Mouse (Mus musculus) midbrain, embryonic 12.5 days (tissue): ENCODE results near the gene Plch2. TPM values are rescaled to one million over a fixed set of nuclear protein-coding genes. Genes with fewer than 3 reads are reported as not detected.
A peak's percentile ranks its signal among the peaks of the same experiment; 100 is the strongest.

Experiments used
- ATAC-seq: fragments of 200-750 bp; cut with Nextera tagmentation; 2 replicates; pipeline ENCODE4 v1.8.0; 2017; ENCODE audit warnings: low read depth, moderate TSS enrichment, moderate library complexity; ENCODE audit not compliant: low FRiP score
- H3K27ac ChIP-seq: fragments of 300-500 bp; sonication (generic); replicated peaks from 2 replicates; pipeline ENCODE4 v1.5.1; 2016; ENCODE audit warnings: mild to moderate bottlenecking
- H3K27me3 ChIP-seq: fragments of 300-500 bp; sonication (generic); 2 replicates; pipeline ENCODE4 v1.6.1; 2016; ENCODE audit warnings: mild to moderate bottlenecking
- H3K36me3 ChIP-seq: fragments of 300-500 bp; sonication (generic); 2 replicates; pipeline ENCODE4 v1.6.1; 2016
- H3K4me1 ChIP-seq: fragments of 300-500 bp; sonication (generic); 2 replicates; pipeline ENCODE4 v1.6.1; 2016
- H3K4me2 ChIP-seq: fragments of 300-500 bp; sonication (generic); replicated peaks from 2 replicates; pipeline ENCODE4 v1.6.1; 2016; ENCODE audit warnings: mild to moderate bottlenecking, moderate library complexity
- H3K4me3 ChIP-seq: fragments of 300-500 bp; sonication (generic); 2 replicates; pipeline ENCODE4 v1.5.1; 2016; ENCODE audit warnings: mild to moderate bottlenecking
- H3K9ac ChIP-seq: fragments of 300-500 bp; sonication (generic); replicated peaks from 2 replicates; pipeline ENCODE4 v1.6.1; 2016; ENCODE audit warnings: mild to moderate bottlenecking, moderate library complexity
- H3K9me3 ChIP-seq: fragments of 300-500 bp; sonication (generic); 2 replicates; pipeline ENCODE4 v1.6.1; 2016; ENCODE audit warnings: mild to moderate bottlenecking
- WGBS: fragments of 180-500 bp; shearing (Covaris S2); methylation state at CpG from one replicate; pipeline ENCODE4 v1.1.7; 2016; 5-methylcytosine and 5-hydroxymethylcytosine counted together
- polyA plus RNA-seq: library from polyadenylated mRNA; unstranded; fragments of >200 nt; fragmentation: Nextera tagmentation; extraction: Ambion mirVana; gene quantifications from 2 replicates; pipeline ENCODE4 v1.2.1, GENCODE M21; 2016

Plch2 gene
- polyA plus RNA-seq, 1 experiment from 2014 or later: 3.6 TPM

DNA sequence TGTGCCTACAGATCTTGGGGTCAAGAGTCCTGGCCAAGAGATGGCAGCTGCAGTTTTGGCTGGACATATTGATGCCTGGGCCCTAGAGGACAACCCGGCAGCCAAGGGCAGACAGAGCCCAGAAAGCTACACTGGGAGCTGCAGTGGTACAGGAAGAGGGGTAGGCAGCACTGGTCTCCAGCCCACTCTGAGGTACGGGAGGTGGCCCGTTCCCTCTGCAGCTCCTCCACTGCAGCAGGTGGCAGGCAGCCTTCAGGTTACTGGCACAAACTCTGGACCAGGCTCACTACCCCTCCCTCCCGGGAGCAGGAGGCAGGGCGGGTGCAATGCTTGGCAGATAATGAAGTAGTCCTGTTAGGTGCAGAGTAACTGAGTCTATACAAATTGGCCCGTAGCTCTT, 15.9 kb downstream of the Plch2 start:
- 50% methylated on average over 6 of the region's 6 CpGs for WGBS
- Histone ChIP-seq H3K4me2 (no peak overlapping the region), H3K9me3 (no peaks in the 10 kb centered on the region), H3K27ac (peak overlapping the region; percentile 50), H3K27me3 (peaks cover 63% of the 10 kb centered on the region), H3K4me3 (no peak overlapping the region), H3K36me3 (no peaks in the 10 kb centered on the region), H3K4me1 (peaks cover 29% of the 10 kb centered on the region), H3K9ac (peak overlapping the region; percentile 37; the same call in 1 of the 2 replicates)
- ATAC-seq: no peak

DNA sequence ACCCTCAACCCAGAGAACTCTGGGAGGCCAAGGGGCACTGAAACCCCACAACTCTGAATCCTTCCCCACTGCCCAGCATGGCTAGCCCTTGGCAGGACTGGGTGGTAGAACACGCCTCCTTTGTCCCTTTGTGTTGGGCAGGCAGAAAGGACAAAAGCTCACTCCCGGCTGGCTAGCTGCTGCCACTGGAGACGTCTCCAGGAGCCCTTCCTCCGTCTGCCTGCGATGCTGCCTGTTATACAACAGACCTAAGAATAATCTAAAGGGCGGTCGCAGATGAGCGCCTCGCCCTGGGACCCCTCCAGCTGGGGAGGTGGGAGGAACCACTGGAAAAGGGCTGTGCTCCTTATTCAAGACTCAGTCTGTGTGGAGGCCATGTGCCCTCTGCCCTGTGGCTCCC, 16.4 kb downstream of the Plch2 start:
- Histone ChIP-seq H3K4me1 (peaks cover 29% of the 10 kb centered on the region), H3K9ac (peak overlapping the region; percentile 37; the same call in 1 of the 2 replicates), H3K27ac (peak overlapping the region; percentile 50), H3K9me3 (no peaks in the 10 kb centered on the region), H3K27me3 (peaks cover 59% of the 10 kb centered on the region), H3K4me2 (0 out of 2 replicates have a peak overlapping the region, but pooled peaks have one; percentile 10), H3K36me3 (no peaks in the 10 kb centered on the region), H3K4me3 (no peak overlapping the region)
- ATAC-seq: peak; percentile 27; the same call in 1 of the 2 replicates
- WGBS: 10% methylated on average over 9 of the region's 9 CpGs

- peaks cover 33% of the 10 kb centered on the region for H3K4me1 ChIP-seq
- WGBS: 59% methylated on average over 13 of the region's 13 CpGs
- H3K27me3 ChIP-seq: peaks cover 54% of the 10 kb centered on the region
- no peak overlapping the region for H3K9ac ChIP-seq
- no peaks in the 10 kb centered on the region for H3K9me3 ChIP-seq
- ATAC-seq: no peak
- H3K4me2 ChIP-seq: no peak overlapping the region
- no peak overlapping the region for H3K4me3 ChIP-seq
- no peak overlapping the region for H3K27ac ChIP-seq
- no peaks in the 10 kb centered on the region for H3K36me3 ChIP-seq
These were observed 21.8 kb downstream of the Plch2 start for GRCm38 (mm10) chr4:155034787-155035186.

DNA sequence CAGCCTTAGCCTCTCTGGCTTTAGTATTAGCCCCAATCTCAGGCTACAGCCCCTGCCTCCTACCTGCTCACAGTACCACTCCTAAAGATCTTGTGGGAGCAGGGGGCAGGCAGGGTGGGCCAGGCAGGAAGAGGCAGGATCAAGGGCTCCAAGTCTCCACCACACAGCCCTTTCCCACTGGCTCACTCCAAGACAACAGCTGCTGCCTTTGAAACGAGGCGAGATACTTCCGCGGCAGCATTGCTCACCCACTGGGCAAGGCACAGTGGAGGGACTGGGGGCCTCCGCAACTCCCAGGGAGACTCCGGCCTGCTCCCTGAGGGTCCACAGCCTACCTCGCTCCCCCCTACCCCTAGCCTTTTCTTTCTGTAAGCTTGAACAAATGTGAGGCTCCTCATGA, 22.4 kb downstream of the Plch2 start:
- Histone ChIP-seq H3K9me3 (no peaks in the 10 kb centered on the region), H3K4me3 (no peak overlapping the region), H3K27me3 (peaks cover 60% of the 10 kb centered on the region), H3K36me3 (no peaks in the 10 kb centered on the region), H3K27ac (no peak overlapping the region), H3K4me2 (no peak overlapping the region), H3K9ac (0 out of 2 replicates have a peak overlapping the region, but pooled peaks have one; percentile 4), H3K4me1 (peaks cover 30% of the 10 kb centered on the region)
- WGBS: 27% methylated on average over 7 of the region's 7 CpGs
- no peak for ATAC-seq

DNA sequence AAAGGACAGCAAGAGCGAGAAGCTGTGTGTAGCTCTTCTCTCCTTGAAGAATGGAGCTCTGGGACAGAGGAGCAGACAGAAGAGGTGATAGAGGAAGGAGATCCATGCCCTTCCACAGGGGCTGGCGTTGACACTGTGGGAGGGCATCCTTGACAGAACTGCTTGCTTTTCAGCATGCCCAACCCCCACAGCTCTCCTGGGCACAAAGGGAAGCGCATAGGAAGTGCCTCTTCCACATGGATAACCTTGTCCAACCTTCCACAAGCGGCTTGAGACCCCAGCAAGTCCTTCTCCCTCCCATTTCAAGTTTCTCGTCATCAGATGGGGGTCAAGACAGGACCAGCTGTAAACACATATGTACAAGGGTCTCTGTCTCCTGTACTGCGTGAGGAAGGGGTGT, 23.5 kb downstream of the Plch2 start:
- Histone ChIP-seq H3K9ac (no peak overlapping the region), H3K27me3 (peaks cover 63% of the 10 kb centered on the region), H3K4me1 (peaks cover 33% of the 10 kb centered on the region), H3K36me3 (no peaks in the 10 kb centered on the region), H3K9me3 (no peaks in the 10 kb centered on the region), H3K27ac (no peak overlapping the region), H3K4me3 (no peak overlapping the region), H3K4me2 (no peak overlapping the region)
- no peak for ATAC-seq
- 35% methylated on average over 6 of the region's 6 CpGs for WGBS

- H3K27ac ChIP-seq: peak overlapping the region; percentile 64
These were observed 32.2 kb downstream of the Plch2 start for GRCm38 (mm10) chr4:155024170-155025010.

GRCm38 (mm10) chr4:155022228-155022855, 34.2 kb downstream of the Plch2 start:
- Histone ChIP-seq H3K4me3 (no peak overlapping the region), H3K9me3 (no peaks in the 10 kb centered on the region), H3K27ac (no peak overlapping the region), H3K27me3 (peaks cover 20% of the 10 kb centered on the region), H3K36me3 (no peaks in the 10 kb centered on the region), H3K4me2 (no peak overlapping the region), H3K9ac (no peak overlapping the region), H3K4me1 (peaks cover 51% of the 10 kb centered on the region)
- WGBS: 82% methylated on average over 7 of the region's 7 CpGs
- no peak for ATAC-seq

More at GRCm38 (mm10) chr4:155024170-155025010, 32.2 kb downstream of the Plch2 start:
- 80% methylated on average over 11 of the region's 11 CpGs for WGBS
- ATAC-seq: peak; percentile 25
- Histone ChIP-seq H3K4me1 (peaks cover 42% of the 10 kb centered on the region), H3K9ac (no peak overlapping the region), H3K9me3 (no peaks in the 10 kb centered on the region), H3K4me2 (no peak overlapping the region), H3K36me3 (no peaks in the 10 kb centered on the region), H3K4me3 (no peak overlapping the region), H3K27me3 (peaks cover 13% of the 10 kb centered on the region; the same call in 1 of the 2 replicates)

GRCm38 (mm10) chr4:155020813-155021212, 35.8 kb downstream of the Plch2 start:
- H3K27me3 ChIP-seq: peaks cover 31% of the 10 kb centered on the region
- H3K4me2 ChIP-seq: no peak overlapping the region
- peaks cover 56% of the 10 kb centered on the region for H3K4me1 ChIP-seq
- no peaks in the 10 kb centered on the region for H3K9me3 ChIP-seq
- ATAC-seq: no peak
- H3K27ac ChIP-seq: no peak overlapping the region
- no peak overlapping the region for H3K4me3 ChIP-seq
- no peak overlapping the region for H3K9ac ChIP-seq
- H3K36me3 ChIP-seq: no peaks in the 10 kb centered on the region
- WGBS: 66% methylated on average over 9 of the region's 9 CpGs

DNA sequence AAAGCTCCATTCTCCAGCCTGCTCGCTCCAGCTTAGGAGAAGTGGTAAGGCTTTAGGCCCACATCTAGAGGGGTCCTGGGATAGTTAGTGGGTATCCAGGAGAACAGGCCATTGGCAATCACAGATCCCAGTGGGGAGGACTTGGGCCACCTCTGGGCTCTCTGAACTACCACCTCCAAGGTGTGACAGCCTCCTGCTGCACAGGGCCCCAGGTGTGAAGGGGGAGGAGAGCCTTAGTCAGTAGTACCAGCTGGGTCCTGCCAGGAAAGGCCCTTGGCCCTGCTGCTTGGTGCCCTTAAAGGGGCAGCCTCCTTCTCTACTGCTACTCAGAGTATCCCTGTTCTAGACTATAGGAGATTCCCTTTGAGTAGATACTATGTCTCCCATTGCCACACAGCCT, 36.4 kb downstream of the Plch2 start:
- Histone ChIP-seq H3K4me1 (peaks cover 51% of the 10 kb centered on the region), H3K4me2 (no peak overlapping the region), H3K9ac (no peak overlapping the region), H3K27ac (no peak overlapping the region), H3K27me3 (peaks cover 35% of the 10 kb centered on the region), H3K36me3 (no peaks in the 10 kb centered on the region), H3K4me3 (no peak overlapping the region), H3K9me3 (no peaks in the 10 kb centered on the region)
- 65% methylated on average over 1 of the region's 1 CpGs for WGBS
- ATAC-seq: no peak

- H3K27me3 ChIP-seq: peaks cover 41% of the 10 kb centered on the region
- peak overlapping the region; percentile 23; the same call in 1 of the 2 replicates for H3K4me3 ChIP-seq
- no peak overlapping the region for H3K9ac ChIP-seq
- H3K4me2 ChIP-seq: peak overlapping the region; percentile 42
- peak; percentile 61; the same call in 1 of the 2 replicates for ATAC-seq
- no peaks in the 10 kb centered on the region for H3K9me3 ChIP-seq
- H3K4me1 ChIP-seq: peaks cover 50% of the 10 kb centered on the region
- 0 out of 2 replicates have a peak overlapping the region, but pooled peaks have one; percentile 25 for H3K27ac ChIP-seq
- H3K36me3 ChIP-seq: no peaks in the 10 kb centered on the region
- WGBS: 1% methylated on average over 10 of the region's 10 CpGs
These were observed 37.2 kb downstream of the Plch2 start for GRCm38 (mm10) chr4:155019336-155019847.

GRCm38 (mm10) chr4:155018601-155019335, 37.8 kb downstream of the Plch2 start:
- peaks cover 52% of the 10 kb centered on the region for H3K4me1 ChIP-seq
- peaks cover 47% of the 10 kb centered on the region for H3K27me3 ChIP-seq
- H3K36me3 ChIP-seq: no peaks in the 10 kb centered on the region
- peak overlapping the region; percentile 42 for H3K4me2 ChIP-seq
- H3K9me3 ChIP-seq: no peaks in the 10 kb centered on the region
- ATAC-seq: peak; percentile 25; the same call in 1 of the 2 replicates
- no peak overlapping the region for H3K9ac ChIP-seq
- H3K27ac ChIP-seq: 0 out of 2 replicates have a peak overlapping the region, but pooled peaks have one; percentile 25
- peak overlapping the region; percentile 23; the same call in 1 of the 2 replicates for H3K4me3 ChIP-seq
- 5% methylated on average over 15 of the region's 15 CpGs for WGBS
